Mouse (Mus musculus): ENCODE measurements around the gene Capn2.

GRCm38 (mm10) chr1:182427426-182427825 is 90.0 kb downstream of the Capn2 start:
- no peak for TF ChIP-seq CTCF (conservative IDR thresholded peaks at IDR 0.05; ENCODE audit: low read length)
- no peak for TF ChIP-seq NANOG (IDR thresholded peaks at IDR 0.05; ENCODE audit: borderline replicate concordance, low read length)
- TF ChIP-seq POU5F1 (IDR thresholded peaks at IDR 0.05; ENCODE audit: borderline replicate concordance, low read length) = no peak

Data from E14TG2a.4 (cell line).